Mouse (Mus musculus): ENCODE results near the gene Slc8a2. TPM values are rescaled to one million over a fixed set of nuclear protein-coding genes. Genes with fewer than 3 reads are reported as not detected.
A peak's percentile ranks its signal among the peaks of the same experiment; 100 is the strongest.

Gene Slc8a2
- total RNA-seq (2014; rRNA removed) (64.2 and 76.0 TPM in 2 replicates), polyA plus RNA-seq (2015; fragmentation: Nextera tagmentation; extraction: Ambion mirVana) (0.96 and 1.1 TPM in 2 replicates)

DNA sequence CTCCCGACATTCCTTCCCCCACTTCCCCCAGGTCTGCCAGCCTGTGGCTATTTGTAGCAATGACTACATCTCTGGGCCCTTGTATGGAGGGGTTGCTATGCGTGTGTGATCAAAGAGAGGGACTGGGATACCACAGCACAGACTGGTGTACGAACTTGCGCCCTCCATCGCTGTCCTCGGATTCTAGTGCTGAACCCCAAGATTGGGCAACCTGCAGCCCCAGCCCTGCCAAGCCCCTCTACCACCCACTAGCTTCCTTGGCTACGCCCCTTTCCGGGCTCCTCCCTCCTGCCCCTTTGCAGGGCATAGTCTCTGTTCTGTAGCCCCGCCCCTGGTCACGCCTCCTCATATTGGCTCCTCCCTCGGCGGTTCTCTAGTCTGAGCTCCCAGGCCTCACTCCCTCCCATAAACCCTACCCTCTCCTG lies at the start of gene Slc8a2:
Slc8a2 (plus strand) TSS at position 406 of the 425 bp plus-strand sequence.
- Histone ChIP-seq H3K4me3 (ENCODE audit: low read depth, low read length) (peak within 1 kb of the TSS; percentile 60), H3K9me3 (ENCODE audit: low read length) (no peaks in the 10 kb centered on the region), H3K27me3 (ENCODE audit: insufficient read depth, low read length) (no peaks in the 10 kb centered on the region), H3K36me3 (ENCODE audit: insufficient read depth, low read length) (peaks cover 20% of the 10 kb centered on the region), H3K9ac (replicated peaks; ENCODE audit: low read length, poor library complexity, severe bottlenecking) (peak within 1 kb of the TSS; percentile 72), H3K4me2 (ENCODE audit: low read depth, low read length, poor library complexity, severe bottlenecking) (peak within 1 kb of the TSS; percentile 80), H3K4me1 (ENCODE audit: insufficient read depth, low read length) (peaks cover 14% of the 10 kb centered on the region), H3K27ac (ENCODE audit: low read depth, low read length) (peak within 1 kb of the TSS; percentile 74)
- peak; percentile 85 for ATAC-seq (ENCODE audit: low FRiP score)
- TF ChIP-seq CTCF (IDR thresholded peaks at IDR 0.05): 0 out of 2 replicates have a peak, but pooled peaks have one; percentile 11
- 0% methylated on average over 12 of the region's 12 CpGs for WGBS
- peak; percentile 92 for DNase-seq (ENCODE audit: low spot score)

DNA sequence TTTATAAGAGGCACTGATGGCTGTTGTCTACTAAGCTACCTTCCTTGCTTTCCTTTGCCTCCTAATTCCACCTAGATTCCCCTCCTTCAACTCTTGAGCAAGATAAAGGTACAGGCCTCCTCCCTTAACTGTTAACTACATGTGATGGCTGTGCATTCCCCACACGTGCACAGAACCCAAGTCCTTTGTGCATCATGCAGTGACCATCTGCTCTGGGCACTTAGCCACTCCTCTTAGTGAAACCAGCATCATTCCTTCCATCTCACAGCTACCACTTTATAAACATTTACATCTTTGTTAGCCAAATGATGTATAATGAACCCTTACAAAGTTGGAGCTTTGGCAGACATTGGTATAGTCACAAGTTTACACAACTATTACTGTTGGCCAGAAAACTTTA lies 49.7 kb upstream of the Slc8a2 start:
- Histone ChIP-seq H3K9me3 (ENCODE audit: low read length) (no peaks in the 10 kb centered on the region), H3K27ac (ENCODE audit: low read depth, low read length) (no peak overlapping the region), H3K9ac (replicated peaks; ENCODE audit: low read length, poor library complexity, severe bottlenecking) (no peak overlapping the region), H3K4me3 (ENCODE audit: low read depth, low read length) (no peak overlapping the region), H3K4me1 (ENCODE audit: insufficient read depth, low read length) (no peaks in the 10 kb centered on the region), H3K36me3 (ENCODE audit: insufficient read depth, low read length) (no peaks in the 10 kb centered on the region), H3K4me2 (ENCODE audit: low read depth, low read length, poor library complexity, severe bottlenecking) (no peak overlapping the region), H3K27me3 (ENCODE audit: insufficient read depth, low read length) (peaks cover 3% of the 10 kb centered on the region; the same call in 1 of the 2 replicates)
- DNase-seq (ENCODE audit: low spot score) (no peak), ATAC-seq (ENCODE audit: low FRiP score) (no peak)
- TF ChIP-seq CTCF (IDR thresholded peaks at IDR 0.05): no peak
- WGBS: 62% methylated on average over 1 of the region's 1 CpGs

DNA sequence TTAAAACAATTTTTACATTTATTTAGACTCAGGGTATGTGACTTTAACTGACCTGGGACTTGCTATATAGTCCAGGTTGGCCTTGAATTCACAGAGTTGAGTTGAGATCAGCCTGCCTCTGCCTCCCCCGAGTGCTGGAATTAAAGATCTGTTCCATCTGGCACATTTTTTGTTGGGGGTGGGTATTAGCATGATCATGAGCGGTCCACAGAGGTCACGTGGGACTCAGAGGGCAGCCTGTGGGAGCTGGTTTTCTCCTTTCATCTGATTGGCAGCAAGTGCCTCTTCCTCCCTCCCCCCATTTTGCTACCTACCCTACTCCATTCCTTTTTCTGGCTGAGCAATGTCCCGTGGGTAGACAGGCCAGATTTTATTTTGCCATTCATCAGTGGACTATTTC lies 49.0 kb upstream of the Slc8a2 start:
- Histone ChIP-seq H3K4me1 (ENCODE audit: insufficient read depth, low read length) (no peaks in the 10 kb centered on the region), H3K9ac (replicated peaks; ENCODE audit: low read length, poor library complexity, severe bottlenecking) (no peak overlapping the region), H3K27ac (ENCODE audit: low read depth, low read length) (no peak overlapping the region), H3K27me3 (ENCODE audit: insufficient read depth, low read length) (peaks cover 3% of the 10 kb centered on the region; the same call in 1 of the 2 replicates), H3K36me3 (ENCODE audit: insufficient read depth, low read length) (no peaks in the 10 kb centered on the region), H3K4me3 (ENCODE audit: low read depth, low read length) (no peak overlapping the region), H3K4me2 (ENCODE audit: low read depth, low read length, poor library complexity, severe bottlenecking) (no peak overlapping the region), H3K9me3 (ENCODE audit: low read length) (no peaks in the 10 kb centered on the region)
- ATAC-seq (ENCODE audit: low FRiP score): no peak
- 62% methylated on average over 4 of the region's 4 CpGs for WGBS
- TF ChIP-seq CTCF (IDR thresholded peaks at IDR 0.05): no peak
- no peak for DNase-seq (ENCODE audit: low spot score)

DNA sequence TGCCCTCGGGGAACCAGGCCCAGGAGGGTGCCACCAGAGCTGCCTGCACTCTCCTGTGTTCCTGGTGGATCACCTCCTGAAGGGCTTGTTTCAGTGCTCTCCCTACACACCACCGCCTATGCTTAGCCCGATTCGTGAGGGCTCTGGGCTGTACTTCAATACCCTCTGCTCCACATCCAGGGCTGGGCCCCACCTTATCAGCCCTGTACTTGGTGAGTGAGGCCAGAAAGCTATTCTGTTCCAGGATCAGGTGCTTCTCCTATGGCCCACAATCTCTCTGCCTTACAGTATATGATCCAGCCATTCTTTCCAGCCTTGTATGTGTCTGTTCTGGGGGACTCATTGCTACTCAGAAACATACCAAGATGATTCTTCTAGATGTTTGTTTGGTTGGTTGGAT lies 46.3 kb upstream of the Slc8a2 start:
- TF ChIP-seq CTCF (IDR thresholded peaks at IDR 0.05): no peak
- Histone ChIP-seq H3K4me2 (ENCODE audit: low read depth, low read length, poor library complexity, severe bottlenecking) (no peak overlapping the region), H3K27me3 (ENCODE audit: insufficient read depth, low read length) (peaks cover 3% of the 10 kb centered on the region; the same call in 1 of the 2 replicates), H3K9ac (replicated peaks; ENCODE audit: low read length, poor library complexity, severe bottlenecking) (no peak overlapping the region), H3K27ac (ENCODE audit: low read depth, low read length) (no peak overlapping the region), H3K36me3 (ENCODE audit: insufficient read depth, low read length) (no peaks in the 10 kb centered on the region), H3K9me3 (ENCODE audit: low read length) (no peaks in the 10 kb centered on the region), H3K4me1 (ENCODE audit: insufficient read depth, low read length) (no peaks in the 10 kb centered on the region), H3K4me3 (ENCODE audit: low read depth, low read length) (no peak overlapping the region)
- WGBS: 60% methylated on average over 4 of the region's 4 CpGs
- DNase-seq (ENCODE audit: low spot score) (no peak), ATAC-seq (ENCODE audit: low FRiP score) (no peak)

DNA sequence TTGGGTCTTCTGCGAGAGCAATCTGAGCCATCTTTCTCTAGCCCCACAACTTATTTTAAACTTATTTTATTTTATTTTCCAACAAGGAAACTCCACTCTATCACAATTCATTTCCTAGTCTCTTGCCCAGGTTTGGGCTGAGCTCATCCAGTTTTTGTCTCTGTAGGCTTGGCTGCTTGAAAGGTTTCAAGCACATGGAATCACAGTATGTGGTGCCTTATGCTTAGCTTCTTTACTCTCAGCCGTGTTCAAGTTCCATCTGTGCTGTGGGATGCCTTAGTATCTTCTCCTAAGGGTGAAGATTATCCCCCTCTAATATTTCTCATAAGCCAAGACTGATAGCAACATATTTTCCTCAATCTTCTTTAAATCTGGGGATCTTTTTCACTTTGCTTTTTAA lies 42.0 kb upstream of the Slc8a2 start:
- no peak overlapping the region for H3K4me3 ChIP-seq (ENCODE audit: low read depth, low read length)
- H3K27ac ChIP-seq (ENCODE audit: low read depth, low read length): no peak overlapping the region
- no peak overlapping the region for H3K9ac ChIP-seq (replicated peaks; ENCODE audit: low read length, poor library complexity, severe bottlenecking)
- H3K9me3 ChIP-seq (ENCODE audit: low read length): no peaks in the 10 kb centered on the region
- no peaks in the 10 kb centered on the region for H3K36me3 ChIP-seq (ENCODE audit: insufficient read depth, low read length)
- ATAC-seq (ENCODE audit: low FRiP score) (no peak), DNase-seq (ENCODE audit: low spot score) (no peak)
- WGBS: 80% methylated on average over 2 of the region's 2 CpGs
- no peak for TF ChIP-seq CTCF (IDR thresholded peaks at IDR 0.05)
- H3K4me1 ChIP-seq (ENCODE audit: insufficient read depth, low read length): no peaks in the 10 kb centered on the region
- peaks cover 3% of the 10 kb centered on the region; the same call in 1 of the 2 replicates for H3K27me3 ChIP-seq (ENCODE audit: insufficient read depth, low read length)
- no peak overlapping the region for H3K4me2 ChIP-seq (ENCODE audit: low read depth, low read length, poor library complexity, severe bottlenecking)

DNA sequence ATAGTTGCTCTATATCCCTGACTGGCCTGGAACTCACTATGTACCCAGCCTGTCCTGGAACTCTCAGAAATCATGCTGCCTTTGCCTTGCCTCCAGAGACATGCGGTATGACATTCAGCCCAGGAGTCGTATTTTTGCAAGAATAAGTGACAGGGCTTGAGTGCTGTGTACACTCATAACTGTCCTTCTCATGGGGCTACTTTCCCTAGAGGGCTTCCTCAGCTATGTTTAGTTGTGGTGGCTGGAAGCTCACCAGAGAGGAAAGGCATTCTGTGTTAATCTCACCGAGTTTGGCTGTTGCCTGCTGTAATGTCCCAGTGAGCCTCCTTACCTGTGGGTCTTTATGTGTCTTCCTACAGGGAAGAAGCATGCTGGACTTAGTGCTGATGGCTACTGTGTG lies 35.0 kb upstream of the Slc8a2 start:
- TF ChIP-seq CTCF (IDR thresholded peaks at IDR 0.05): no peak
- Histone ChIP-seq H3K4me2 (ENCODE audit: low read depth, low read length, poor library complexity, severe bottlenecking) (no peak overlapping the region), H3K27me3 (ENCODE audit: insufficient read depth, low read length) (peaks cover 10% of the 10 kb centered on the region; the same call in 1 of the 2 replicates), H3K4me1 (ENCODE audit: insufficient read depth, low read length) (peaks cover 5% of the 10 kb centered on the region), H3K9ac (replicated peaks; ENCODE audit: low read length, poor library complexity, severe bottlenecking) (no peak overlapping the region), H3K9me3 (ENCODE audit: low read length) (no peaks in the 10 kb centered on the region), H3K36me3 (ENCODE audit: insufficient read depth, low read length) (no peaks in the 10 kb centered on the region), H3K4me3 (ENCODE audit: low read depth, low read length) (no peak overlapping the region), H3K27ac (ENCODE audit: low read depth, low read length) (no peak overlapping the region)
- WGBS: 64% methylated on average over 3 of the region's 3 CpGs
- DNase-seq (ENCODE audit: low spot score) (no peak), ATAC-seq (ENCODE audit: low FRiP score) (no peak)
